18 mouse cellular contexts compared by ENCODE assay signal in genomic region chr13:73839137-73839548, GRCm38 (mm10). TPM values are rescaled to one million over a fixed set of nuclear protein-coding genes. Genes with fewer than 3 reads are reported as not detected.
DNase-seq lines count a peak whose midpoint lies in the region; ATAC-seq lines count a peak whose summit lies in the region.
"Had no signal": no experiment of that assay in that cellular context is flagged by ENCODE, and none has a peak within 500 bp of the region (broad histone marks: within the 10 kb centered on the region; RNA-seq: fewer than 3 reads in every experiment).

No protein-coding gene starts in this region.

- DNase-seq in brain, adult 2 months (ENCODE audit: low read depth, low spot score): peak; percentile 41
- DNase-seq in midbrain, embryonic 10.5 days (ENCODE audit: low spot score): peak; percentile 37
- DNase-seq in kidney, adult 9 months: no peak
- no peak for DNase-seq in cerebellum, postnatal 4 days (ENCODE audit: low spot score in 2 of 2)
- DNase-seq in ovary, postnatal 36 days (ENCODE audit: low spot score): no peak
- DNase-seq: adrenal gland, postnatal 36 days; cerebellum, adult 11-12 months; heart, postnatal 4 days; kidney, adult 2 months; kidney, postnatal 14 days; layer of hippocampus, postnatal 36 days; liver, embryonic 13.5 days; lung, adult 2 months; lung, postnatal 14 days had no signal

- no peak overlapping the region for H3K4me3 ChIP-seq in hindbrain, embryonic 15.5 days
- H3K4me3 ChIP-seq in hindbrain, embryonic 12.5 days: no peak overlapping the region
- H3K4me3 ChIP-seq in midbrain, embryonic 10.5 days: no peak overlapping the region
- H3K4me3 ChIP-seq in midbrain, embryonic 16.5 days (ENCODE audit: low read depth, low read length): no peak overlapping the region
- H3K4me3 ChIP-seq: liver, embryonic 13.5 days had no signal

- ATAC-seq in hindbrain, embryonic 15.5 days (ENCODE audit: low FRiP score, low read depth): peak; percentile 59; the same call in 1 of the 2 replicates
- no peak for ATAC-seq in hindbrain, embryonic 12.5 days (ENCODE audit: low FRiP score)
- peak; percentile 70 for ATAC-seq in midbrain, embryonic 16.5 days
- ATAC-seq: inflammation-experienced regulatory T-cells, adult 6 months had no signal

- H3K36me3 ChIP-seq in hindbrain, embryonic 15.5 days: no peaks in the 10 kb centered on the region
- no peaks in the 10 kb centered on the region for H3K36me3 ChIP-seq in hindbrain, embryonic 12.5 days
- no peaks in the 10 kb centered on the region for H3K36me3 ChIP-seq in midbrain, embryonic 10.5 days
- no peaks in the 10 kb centered on the region for H3K36me3 ChIP-seq in midbrain, embryonic 16.5 days (ENCODE audit: control insufficient read depth, insufficient read depth, low read length)
- H3K36me3 ChIP-seq: liver, embryonic 13.5 days had no signal

- H3K4me1 ChIP-seq in hindbrain, embryonic 15.5 days (replicated peaks): peaks cover 18% of the 10 kb centered on the region; the same call in 1 of the 2 replicates
- no peaks in the 10 kb centered on the region for H3K4me1 ChIP-seq in hindbrain, embryonic 12.5 days
- peaks cover 15% of the 10 kb centered on the region for H3K4me1 ChIP-seq in midbrain, embryonic 10.5 days
- H3K4me1 ChIP-seq in midbrain, embryonic 16.5 days (ENCODE audit: control insufficient read depth, insufficient read depth, low read length): peaks cover 11% of the 10 kb centered on the region
- H3K4me1 ChIP-seq: liver, embryonic 13.5 days had no signal

- H3K9me3 ChIP-seq in hindbrain, embryonic 15.5 days: no peaks in the 10 kb centered on the region
- H3K9me3 ChIP-seq in hindbrain, embryonic 12.5 days (replicated peaks): no peaks in the 10 kb centered on the region
- no peaks in the 10 kb centered on the region for H3K9me3 ChIP-seq in midbrain, embryonic 10.5 days (replicated peaks)
- H3K9me3 ChIP-seq in midbrain, embryonic 16.5 days (replicated peaks; ENCODE audit: control insufficient read depth, low read length, poor library complexity, severe bottlenecking): no peaks in the 10 kb centered on the region
- H3K9me3 ChIP-seq: liver, embryonic 13.5 days had no signal

- no peak overlapping the region for H3K27ac ChIP-seq in hindbrain, embryonic 15.5 days (replicated peaks)
- no peak overlapping the region for H3K27ac ChIP-seq in hindbrain, embryonic 12.5 days
- no peak overlapping the region for H3K27ac ChIP-seq in midbrain, embryonic 10.5 days (replicated peaks)
- 0 out of 2 replicates have a peak overlapping the region, but pooled peaks have one; percentile 10 for H3K27ac ChIP-seq in midbrain, embryonic 16.5 days (ENCODE audit: low read length)
- H3K27ac ChIP-seq: liver, embryonic 13.5 days had no signal

- 75% methylated on average over 11 of the region's 11 CpGs for WGBS in hindbrain, embryonic 15.5 days
- 66% methylated on average over 11 of the region's 11 CpGs for WGBS in hindbrain, embryonic 12.5 days
- 62% methylated on average over 11 of the region's 11 CpGs for WGBS in midbrain, embryonic 10.5 days
- 47% methylated on average over 11 of the region's 11 CpGs for WGBS in midbrain, embryonic 16.5 days

- H3K27me3 ChIP-seq in hindbrain, embryonic 15.5 days: no peaks in the 10 kb centered on the region
- no peaks in the 10 kb centered on the region for H3K27me3 ChIP-seq in hindbrain, embryonic 12.5 days
- peaks cover 54% of the 10 kb centered on the region for H3K27me3 ChIP-seq in midbrain, embryonic 10.5 days (ENCODE audit: low read depth, poor library complexity, severe bottlenecking)
- H3K27me3 ChIP-seq in midbrain, embryonic 16.5 days (ENCODE audit: control insufficient read depth, insufficient read depth, low read depth, low read length): no peaks in the 10 kb centered on the region

- no peak overlapping the region for H3K9ac ChIP-seq in hindbrain, embryonic 15.5 days
- H3K9ac ChIP-seq in hindbrain, embryonic 12.5 days: no peak overlapping the region
- no peak overlapping the region for H3K9ac ChIP-seq in midbrain, embryonic 16.5 days (ENCODE audit: low read depth, low read length)
- H3K9ac ChIP-seq: liver, embryonic 13.5 days had no signal

- no peak overlapping the region for H3K4me2 ChIP-seq in hindbrain, embryonic 15.5 days
- H3K4me2 ChIP-seq in hindbrain, embryonic 12.5 days (replicated peaks): no peak overlapping the region
- H3K4me2 ChIP-seq in midbrain, embryonic 16.5 days (ENCODE audit: low read length): no peak overlapping the region
- H3K4me2 ChIP-seq: liver, embryonic 13.5 days had no signal

RNA-seq across cellular contexts. Expression of gene Nkd2, which starts 8.3 kb away (rescaled TPM):
- polyA plus RNA-seq in hindbrain, embryonic 15.5 days (2015; fragmentation: Nextera tagmentation; extraction: Ambion mirVana): 14.9 and 17.1 TPM in 2 replicates
- 14.3 and 17.4 TPM in 2 replicates for polyA plus RNA-seq in hindbrain, embryonic 12.5 days (2016; fragmentation: Nextera tagmentation; extraction: Ambion mirVana)
- 13.2 and 14.7 TPM in 2 replicates for polyA plus RNA-seq in midbrain, embryonic 10.5 days (2016; fragmentation: Nextera tagmentation; extraction: Ambion mirVana)
- polyA plus RNA-seq in midbrain, embryonic 16.5 days (2015; fragmentation: Nextera tagmentation; extraction: Ambion mirVana): 15.5 and 20.6 TPM in 2 replicates

Comparison
In these comparisons a context has a peak if more than half of its experiments do, and no peak if none do; other contexts are left out.
1. DNase-seq: peak in brain, adult 2 months (single experiment) and midbrain, embryonic 10.5 days (single experiment); none in kidney, adult 9 months (single experiment), cerebellum, postnatal 4 days (0 of 2) and ovary, postnatal 36 days (single experiment).